Comparison of ENCODE assay signal across 8 mouse cellular contexts in genomic region chr2:136713299-136713758, GRCm38 (mm10). TPM values are rescaled to one million over a fixed set of nuclear protein-coding genes. Genes with fewer than 3 reads are reported as not detected.
A peak's percentile ranks its signal among the peaks of the same experiment; 100 is the strongest.
DNase-seq lines count a peak whose midpoint lies in the region; ATAC-seq and TF ChIP-seq lines count a peak whose summit lies in the region.

Snap25 (plus strand) TSS chr2:136713453.

- no peak within 1 kb of the TSS for H3K9ac ChIP-seq in ES-Bruce4 (ENCODE audit: low read depth, poor library complexity, severe bottlenecking)
- peak within 1 kb of the TSS; percentile 62 for H3K9ac ChIP-seq in hindbrain, postnatal 0 days (replicated peaks; ENCODE audit: low read length)
- no peak within 1 kb of the TSS for H3K9ac ChIP-seq in limb, embryonic 14.5 days (ENCODE audit: low read depth, low read length, severe bottlenecking)

- 0 out of 2 replicates have a peak, but pooled peaks have one; percentile 14 for TF ChIP-seq EP300 in ES-Bruce4 (IDR thresholded peaks at IDR 0.05; ENCODE audit: insufficient read depth, low read depth, low read length)

- ATAC-seq in hindbrain, postnatal 0 days, result peak; percentile 85
- ATAC-seq in limb, embryonic 14.5 days (ENCODE audit: low FRiP score, low read depth), result no peak

- H3K4me2 ChIP-seq in hindbrain, postnatal 0 days (ENCODE audit: low read depth, low read length), result peak within 1 kb of the TSS; percentile 66
- H3K4me2 ChIP-seq in limb, embryonic 14.5 days (replicated peaks; ENCODE audit: low read depth, low read length, severe bottlenecking), result peak within 1 kb of the TSS; percentile 41

- H3K9me3 ChIP-seq in ES-Bruce4 (replicated peaks; ENCODE audit: control insufficient read depth, insufficient read depth, low read length, poor library complexity, severe bottlenecking), result no peaks in the 10 kb centered on the region
- H3K9me3 ChIP-seq in hindbrain, postnatal 0 days (ENCODE audit: low read length), result no peaks in the 10 kb centered on the region
- no peaks in the 10 kb centered on the region for H3K9me3 ChIP-seq in limb, embryonic 14.5 days (ENCODE audit: control insufficient read depth, low read length)

- no peaks in the 10 kb centered on the region for H3K4me1 ChIP-seq in ES-Bruce4 (ENCODE audit: control insufficient read depth, insufficient read depth, low read length)
- H3K4me1 ChIP-seq in hindbrain, postnatal 0 days (ENCODE audit: insufficient read depth, low read length), result no peaks in the 10 kb centered on the region
- H3K4me1 ChIP-seq in limb, embryonic 14.5 days (ENCODE audit: control insufficient read depth, insufficient read depth, low read length), result peaks cover 9% of the 10 kb centered on the region; the same call in 1 of the 2 replicates

- 1% methylated on average over 20 of the region's 20 CpGs for WGBS in hindbrain, postnatal 0 days
- 1% methylated on average over 18 of the region's 20 CpGs for WGBS in limb, embryonic 14.5 days

- no peaks in the 10 kb centered on the region for H3K36me3 ChIP-seq in ES-Bruce4 (ENCODE audit: control insufficient read depth, insufficient read depth, low read length, poor library complexity, severe bottlenecking)
- H3K36me3 ChIP-seq in hindbrain, postnatal 0 days (ENCODE audit: insufficient read depth, low read length), result no peaks in the 10 kb centered on the region
- H3K36me3 ChIP-seq in limb, embryonic 14.5 days (ENCODE audit: control insufficient read depth, insufficient read depth, low read length), result no peaks in the 10 kb centered on the region

- H3K27ac ChIP-seq in ES-Bruce4 (ENCODE audit: insufficient read depth, low read length), result no peak within 1 kb of the TSS
- peak within 1 kb of the TSS; percentile 84 for H3K27ac ChIP-seq in hindbrain, postnatal 0 days
- H3K27ac ChIP-seq in limb, embryonic 14.5 days (replicated peaks; ENCODE audit: low read depth, low read length), result no peak within 1 kb of the TSS

- no peak for TF ChIP-seq CTCF in ES-Bruce4 (IDR thresholded peaks at IDR 0.05; ENCODE audit: low read depth, low read length)
- no peak for TF ChIP-seq CTCF in hindbrain, postnatal 0 days (IDR thresholded peaks at IDR 0.05; ENCODE audit: low read depth)

- peak within 1 kb of the TSS; percentile 74 for H3K4me3 ChIP-seq in ES-Bruce4 (ENCODE audit: low read depth, low read length)
- H3K4me3 ChIP-seq in hindbrain, postnatal 0 days (ENCODE audit: low read length), result peak within 1 kb of the TSS; percentile 77
- H3K4me3 ChIP-seq in limb, embryonic 14.5 days (replicated peaks; ENCODE audit: low read length), result peak within 1 kb of the TSS; percentile 23

- peak in 1 of 2 experiments; percentile 14 for DNase-seq in adrenal gland, adult 18-20 months (ENCODE audit: low spot score in 2 of 2)
- DNase-seq in embryo, embryonic 9.5 days (ENCODE audit: extremely low spot score), result peak; percentile 86
- peak; percentile 96 for DNase-seq in hindbrain, postnatal 0 days (ENCODE audit: low spot score)
- peak; percentile 40 for DNase-seq in limb, embryonic 14.5 days (ENCODE audit: low spot score)
- peak; percentile 80 to 84 for DNase-seq in right cerebral cortex, postnatal 36 days (ENCODE audit: low spot score in 2 of 2)
- no peak for DNase-seq in gastrocnemius, adult 8-10 months (ENCODE audit: low spot score in 2 of 2)
- DNase-seq in lung, adult 18-20 months, result no peak

- no peak for TF ChIP-seq POLR2A in ES-Bruce4 (IDR thresholded peaks at IDR 0.05; ENCODE audit: insufficient read depth, low read length)
- TF ChIP-seq POLR2A in limb, embryonic 14.5 days (IDR thresholded peaks at IDR 0.05; ENCODE audit: borderline replicate concordance, extremely low read depth, insufficient read depth, insufficient read length), result no peak

- H3K27me3 ChIP-seq in ES-Bruce4 (ENCODE audit: control insufficient read depth, insufficient read depth, low read length, poor library complexity, severe bottlenecking), result no peaks in the 10 kb centered on the region
- H3K27me3 ChIP-seq in hindbrain, postnatal 0 days (ENCODE audit: insufficient read depth, low read length), result no peaks in the 10 kb centered on the region
- H3K27me3 ChIP-seq in limb, embryonic 14.5 days (ENCODE audit: control insufficient read depth, insufficient read depth, low read length), result peaks cover 17% of the 10 kb centered on the region; the same call in 1 of the 2 replicates

RNA-seq across cellular contexts. Expression of gene Snap25, which starts in this region (rescaled TPM):
- 0.72 and 1.0 TPM in 2 replicates for polyA plus RNA-seq in ES-Bruce4 (2011; ENCODE audit: insufficient read depth, insufficient read length, low read depth, missing spikeins)
- 10 to 100 TPM; 34.0 to 56.6 TPM for total RNA-seq in adrenal gland, adult 18-20 months (2021)
- 227 and 265 TPM in 2 replicates for total RNA-seq in hindbrain, postnatal 0 days (2014; rRNA removed)
- 312 and 341 TPM in 2 replicates for polyA plus RNA-seq in hindbrain, postnatal 0 days (2015; fragmentation: Nextera tagmentation; extraction: Ambion mirVana)
- polyA plus RNA-seq in limb, embryonic 14.5 days (2012; rRNA removed), result 1.4 and 1.9 TPM in 2 replicates
- 0.22 and 0.64 TPM in 2 replicates for polyA plus RNA-seq in limb, embryonic 14.5 days (2014; fragmentation: Nextera tagmentation; extraction: Ambion mirVana)
- total RNA-seq in gastrocnemius, adult 8-10 months (2022), result under 1 TPM in 3 of 4 experiments, not detected in 1; 0.29 to 0.38 (median 0.36) TPM

Comparison
In these comparisons a context has a peak if more than half of its experiments do, and no peak if none do; other contexts are left out.
1. RNA of gene Snap25 (total RNA-seq): 227 to 265 TPM in hindbrain, postnatal 0 days and 34.0 to 56.6 TPM in adrenal gland, adult 18-20 months; 0.29 to 0.38 TPM in gastrocnemius, adult 8-10 months; every median in the first group is over 10 times any median in the second.
2. RNA of gene Snap25 (polyA plus RNA-seq): 312 to 341 TPM in hindbrain, postnatal 0 days; 0.22 to 1.9 TPM in limb, embryonic 14.5 days and 0.72 to 1.0 TPM in ES-Bruce4; every median in the first group is over 100 times any median in the second.
3. H3K4me3 ChIP-seq: peak in every context shown above with its lines; median percentile 77 in hindbrain, postnatal 0 days; 74 in ES-Bruce4; 23 in limb, embryonic 14.5 days.
4. DNase-seq: peak in embryo, embryonic 9.5 days (single experiment), hindbrain, postnatal 0 days (single experiment), limb, embryonic 14.5 days (single experiment) and right cerebral cortex, postnatal 36 days (2 of 2); none in gastrocnemius, adult 8-10 months (0 of 2) and lung, adult 18-20 months (0 of 2).